Mouse (Mus musculus): ENCODE measurements around the gene Prkce. TPM values are rescaled to one million over a fixed set of nuclear protein-coding genes. Genes with fewer than 3 reads are reported as not detected.
A peak's percentile ranks its signal among the peaks of the same experiment; 100 is the strongest.

Gene Prkce
- polyA plus RNA-seq, 1 experiment = 9.6 TPM

- H3K27ac ChIP-seq (ENCODE audit: insufficient read depth, low read length) = peak overlapping the region; percentile 42; the same call in 1 of the 2 replicates
- H3K4me1 ChIP-seq (ENCODE audit: control insufficient read depth, insufficient read depth, low read length) = no peaks in the 10 kb centered on the region
- H3K4me3 ChIP-seq (ENCODE audit: insufficient read depth, low read length) = no peak overlapping the region
- TF ChIP-seq CTCF (IDR thresholded peaks at IDR 0.05; ENCODE audit: borderline replicate concordance, insufficient read depth, low read length) (no peak), POLR2A (IDR thresholded peaks at IDR 0.05; ENCODE audit: low read depth, low read length) (no peak)
Observed at GRCm38 (mm10) chr17:86499359-86500045, 331.9 kb downstream of the Prkce start.

GRCm38 (mm10) chr17:86501393-86501792 lies 333.8 kb downstream of the Prkce start:
- H3K27ac ChIP-seq (ENCODE audit: insufficient read depth, low read length) = no peak overlapping the region
- TF ChIP-seq CTCF (IDR thresholded peaks at IDR 0.05; ENCODE audit: borderline replicate concordance, insufficient read depth, low read length) (no peak), POLR2A (IDR thresholded peaks at IDR 0.05; ENCODE audit: low read depth, low read length) (no peak)
- H3K4me3 ChIP-seq (ENCODE audit: insufficient read depth, low read length) = no peak overlapping the region
- H3K4me1 ChIP-seq (ENCODE audit: control insufficient read depth, insufficient read depth, low read length) = no peaks in the 10 kb centered on the region

- no peaks in the 10 kb centered on the region for H3K4me1 ChIP-seq (ENCODE audit: control insufficient read depth, insufficient read depth, low read length)
- TF ChIP-seq POLR2A (IDR thresholded peaks at IDR 0.05; ENCODE audit: low read depth, low read length) = no peak
- TF ChIP-seq CTCF (IDR thresholded peaks at IDR 0.05; ENCODE audit: borderline replicate concordance, insufficient read depth, low read length) = no peak
- H3K27ac ChIP-seq (ENCODE audit: insufficient read depth, low read length) = no peak overlapping the region
- no peak overlapping the region for H3K4me3 ChIP-seq (ENCODE audit: insufficient read depth, low read length)
Observed at GRCm38 (mm10) chr17:86503208-86503897, 335.8 kb downstream of the Prkce start.

GRCm38 (mm10) chr17:86505183-86505631 lies 337.6 kb downstream of the Prkce start, which contains the start of gene Gm10309:
TSS of gene Gm10309 (minus strand) at chr17:86505232.
- H3K27ac ChIP-seq (ENCODE audit: insufficient read depth, low read length) = no peak within 1 kb of the TSS
- H3K4me1 ChIP-seq (ENCODE audit: control insufficient read depth, insufficient read depth, low read length) = 0 out of 2 replicates have a peak, but pooled peaks cover 1% of the 10 kb centered on the region
- no peak within 1 kb of the TSS for H3K4me3 ChIP-seq (ENCODE audit: insufficient read depth, low read length)
- no peak for TF ChIP-seq CTCF (IDR thresholded peaks at IDR 0.05; ENCODE audit: borderline replicate concordance, insufficient read depth, low read length)
- TF ChIP-seq POLR2A (IDR thresholded peaks at IDR 0.05; ENCODE audit: low read depth, low read length) = no peak

GRCm38 (mm10) chr17:86506881-86507280 lies 339.3 kb downstream of the Prkce start:
- TF ChIP-seq CTCF (IDR thresholded peaks at IDR 0.05; ENCODE audit: borderline replicate concordance, insufficient read depth, low read length) = no peak
- TF ChIP-seq POLR2A (IDR thresholded peaks at IDR 0.05; ENCODE audit: low read depth, low read length) = no peak
- H3K4me1 ChIP-seq (ENCODE audit: control insufficient read depth, insufficient read depth, low read length) = 0 out of 2 replicates have a peak, but pooled peaks cover 2% of the 10 kb centered on the region
- H3K4me3 ChIP-seq (ENCODE audit: insufficient read depth, low read length) = no peak overlapping the region
- H3K27ac ChIP-seq (ENCODE audit: insufficient read depth, low read length) = no peak overlapping the region

DNA sequence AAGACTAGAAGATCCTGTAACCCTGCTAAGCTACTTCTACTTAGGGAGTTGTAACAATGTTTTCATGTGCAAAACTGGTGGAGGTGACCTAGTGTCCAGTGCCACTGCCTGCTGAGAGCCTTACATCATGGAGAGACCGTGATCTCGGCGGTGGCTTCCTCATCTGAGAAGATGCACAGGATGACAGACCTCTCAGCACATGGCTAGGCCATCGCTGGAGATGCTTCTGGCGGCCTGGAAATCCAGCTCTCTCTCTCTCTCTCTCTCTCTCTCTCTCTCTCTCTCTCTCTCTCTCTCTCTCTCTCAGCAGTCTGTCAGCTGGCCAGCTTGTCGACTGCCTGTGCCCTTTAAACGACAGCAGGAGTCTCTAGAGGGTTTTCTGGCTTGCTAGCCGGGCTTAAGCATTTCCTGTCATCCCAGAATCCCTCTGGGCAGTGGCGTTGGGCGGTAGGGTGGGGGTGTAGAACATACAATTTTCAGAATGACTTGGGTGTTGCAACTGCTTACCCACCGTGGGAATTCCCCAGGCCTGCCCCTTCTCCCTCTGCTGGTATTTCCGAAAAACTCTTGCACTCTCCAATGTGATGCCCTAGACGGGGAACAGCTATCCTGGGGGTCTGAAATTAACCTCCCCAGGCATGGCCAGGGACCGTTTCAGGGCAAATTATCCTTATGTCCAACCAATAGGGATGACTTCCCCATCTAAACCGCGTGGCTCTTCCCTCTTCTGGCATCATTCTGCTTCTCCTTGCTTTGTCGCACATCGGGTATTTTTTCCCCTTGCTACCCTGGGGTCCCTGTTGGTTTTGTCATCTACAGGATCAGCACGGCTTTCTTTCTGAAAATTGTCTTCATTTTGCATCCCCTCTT lies 340.0 kb downstream of the Prkce start:
- H3K4me3 ChIP-seq (ENCODE audit: insufficient read depth, low read length) = no peak overlapping the region
- H3K4me1 ChIP-seq (ENCODE audit: control insufficient read depth, insufficient read depth, low read length) = 0 out of 2 replicates have a peak, but pooled peaks cover 2% of the 10 kb centered on the region
- H3K27ac ChIP-seq (ENCODE audit: insufficient read depth, low read length) = no peak overlapping the region
- TF ChIP-seq CTCF (IDR thresholded peaks at IDR 0.05; ENCODE audit: borderline replicate concordance, insufficient read depth, low read length) = no peak
- no peak for TF ChIP-seq POLR2A (IDR thresholded peaks at IDR 0.05; ENCODE audit: low read depth, low read length)

DNA sequence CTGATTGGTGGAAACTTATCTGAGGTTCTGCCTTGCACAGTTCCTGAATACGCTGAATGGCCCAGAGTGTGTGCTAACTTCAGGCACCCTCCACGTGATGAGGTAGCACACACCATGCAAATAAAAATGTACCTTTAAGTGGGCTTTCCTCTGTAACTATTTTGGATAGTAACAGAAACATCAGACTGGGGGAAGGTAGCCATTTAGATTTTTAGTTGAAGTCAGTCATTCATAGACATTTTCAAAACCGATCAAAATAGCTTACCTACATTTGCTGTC lies 340.6 kb downstream of the Prkce start:
- H3K4me3 ChIP-seq (ENCODE audit: insufficient read depth, low read length) = no peak overlapping the region
- no peak overlapping the region for H3K27ac ChIP-seq (ENCODE audit: insufficient read depth, low read length)
- 0 out of 2 replicates have a peak, but pooled peaks cover 2% of the 10 kb centered on the region for H3K4me1 ChIP-seq (ENCODE audit: control insufficient read depth, insufficient read depth, low read length)
- TF ChIP-seq POLR2A (IDR thresholded peaks at IDR 0.05; ENCODE audit: low read depth, low read length) (no peak), CTCF (IDR thresholded peaks at IDR 0.05; ENCODE audit: borderline replicate concordance, insufficient read depth, low read length) (no peak)

- H3K4me1 ChIP-seq (ENCODE audit: control insufficient read depth, insufficient read depth, low read length) = 0 out of 2 replicates have a peak, but pooled peaks cover 2% of the 10 kb centered on the region
- H3K27ac ChIP-seq (ENCODE audit: insufficient read depth, low read length) = no peak overlapping the region
- H3K4me3 ChIP-seq (ENCODE audit: insufficient read depth, low read length) = no peak overlapping the region
- no peak for TF ChIP-seq CTCF (IDR thresholded peaks at IDR 0.05; ENCODE audit: borderline replicate concordance, insufficient read depth, low read length)
- no peak for TF ChIP-seq POLR2A (IDR thresholded peaks at IDR 0.05; ENCODE audit: low read depth, low read length)
Observed at GRCm38 (mm10) chr17:86509871-86510270, 342.3 kb downstream of the Prkce start.

DNA sequence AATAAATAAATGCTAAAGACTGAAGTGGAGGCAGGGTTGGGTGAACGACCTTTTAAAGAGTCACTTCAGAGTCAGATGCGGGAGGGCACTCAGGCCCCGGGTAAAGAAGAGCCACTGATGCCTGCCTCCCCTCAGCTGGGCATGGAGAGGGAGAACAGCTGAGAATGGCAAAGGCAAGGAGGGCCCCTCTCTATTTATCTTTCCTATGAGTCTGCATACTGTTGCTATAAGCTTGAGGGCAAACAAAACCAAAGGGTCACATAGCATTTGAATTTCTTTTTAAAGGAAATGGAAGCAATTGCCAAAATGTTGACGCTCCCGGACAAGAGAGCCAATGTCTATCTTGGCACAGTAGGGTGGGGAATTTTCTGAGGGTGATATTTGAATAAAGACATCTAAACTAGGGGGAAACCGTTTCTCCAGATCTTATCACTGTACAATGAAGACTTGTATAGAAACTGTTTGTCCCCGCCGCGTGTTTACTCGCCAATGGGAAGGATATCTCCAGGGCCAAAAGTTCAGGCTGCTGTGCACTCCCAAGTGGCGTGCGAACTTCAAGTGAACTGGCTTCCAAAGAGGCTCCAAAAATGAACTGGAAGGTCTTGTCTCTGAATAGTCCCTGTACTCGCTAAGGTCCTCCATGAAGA lies 347.5 kb downstream of the Prkce start:
- H3K27ac ChIP-seq (ENCODE audit: insufficient read depth, low read length) = no peak overlapping the region
- 0 out of 2 replicates have a peak, but pooled peaks cover 2% of the 10 kb centered on the region for H3K4me1 ChIP-seq (ENCODE audit: control insufficient read depth, insufficient read depth, low read length)
- no peak overlapping the region for H3K4me3 ChIP-seq (ENCODE audit: insufficient read depth, low read length)
- TF ChIP-seq CTCF (IDR thresholded peaks at IDR 0.05; ENCODE audit: borderline replicate concordance, insufficient read depth, low read length) (no peak), POLR2A (IDR thresholded peaks at IDR 0.05; ENCODE audit: low read depth, low read length) (no peak)
